In genomic region chr15:92509372-92509771, GRCm38 (mm10) we compare ENCODE assay signal across 12 mouse cellular contexts.
"Had no signal": no experiment of that assay in that cellular context is flagged by ENCODE, and none has a peak within 500 bp of the region (broad histone marks: within the 10 kb centered on the region; RNA-seq: fewer than 3 reads in every experiment).

No protein-coding gene starts in this region.

- H3K9ac ChIP-seq: kidney, embryonic 15.5 days; liver, embryonic 13.5 days; lung, embryonic 14.5 days had no signal

- H3K9me3 ChIP-seq: kidney, embryonic 15.5 days had no signal

- H3K27me3 ChIP-seq: kidney, embryonic 15.5 days; liver, embryonic 13.5 days had no signal

- H3K4me1 ChIP-seq: kidney, embryonic 15.5 days; liver, embryonic 13.5 days had no signal

- H3K36me3 ChIP-seq: kidney, embryonic 15.5 days; liver, embryonic 13.5 days had no signal

- H3K27ac ChIP-seq: kidney, embryonic 15.5 days; left cerebral cortex, adult 2 months; liver, embryonic 13.5 days had no signal

- H3K4me3 ChIP-seq: kidney, embryonic 15.5 days; left cerebral cortex, adult 2 months; liver, embryonic 13.5 days had no signal

- H3K4me2 ChIP-seq: kidney, embryonic 15.5 days; liver, embryonic 13.5 days; lung, embryonic 14.5 days; midbrain, embryonic 11.5 days had no signal

- DNase-seq: kidney, postnatal 10 days; kidney, postnatal 36 days; layer of hippocampus, postnatal 36 days; liver, embryonic 13.5 days; lung, embryonic 14.5 days; lung, postnatal 14 days; lung, postnatal 4 days; midbrain, embryonic 14.5 days; thymus, postnatal 25 days had no signal
